Mouse (Mus musculus) kidney, embryonic 15.5 days (tissue): ENCODE data around the gene Tmem256. TPM values are rescaled to one million over a fixed set of nuclear protein-coding genes. Genes with fewer than 3 reads are reported as not detected.

Experiments
- ATAC-seq: fragments of 200-750 bp; cut with Nextera tagmentation; replicated peaks from 2 replicates; pipeline ENCODE4 v1.8.0; 2017; ENCODE audit warnings: moderate TSS enrichment; ENCODE audit not compliant: low FRiP score
- H3K27ac ChIP-seq: fragments of 300-500 bp; sonication (generic); 2 replicates; pipeline ENCODE4 v1.5.1; 2015; ENCODE audit warnings: mild to moderate bottlenecking, inconsistent platforms
- H3K27me3 ChIP-seq: fragments of 300-500 bp; sonication (generic); 2 replicates; pipeline ENCODE4 v1.6.1; 2015; ENCODE audit warnings: inconsistent platforms
- H3K36me3 ChIP-seq: fragments of 300-500 bp; sonication (generic); 2 replicates; pipeline ENCODE4 v1.6.1; 2015; ENCODE audit warnings: inconsistent platforms
- H3K4me1 ChIP-seq: fragments of 300-500 bp; sonication (generic); 2 replicates; pipeline ENCODE4 v1.6.1; 2015; ENCODE audit warnings: inconsistent platforms
- H3K4me2 ChIP-seq: fragments of 300-500 bp; sonication (generic); 2 replicates; pipeline ENCODE4 v1.6.1; 2015; ENCODE audit warnings: moderate library complexity, mild to moderate bottlenecking, inconsistent platforms
- H3K4me3 ChIP-seq: fragments of 300-500 bp; sonication (generic); replicated peaks from 2 replicates; pipeline ENCODE4 v1.5.1; 2015; ENCODE audit warnings: mild to moderate bottlenecking, inconsistent platforms
- H3K9ac ChIP-seq: fragments of 300-500 bp; sonication (generic); 2 replicates; pipeline ENCODE4 v1.6.1; 2015; ENCODE audit warnings: mild to moderate bottlenecking, inconsistent platforms
- H3K9me3 ChIP-seq: fragments of 300-500 bp; sonication (generic); replicated peaks from 2 replicates; pipeline ENCODE4 v1.6.1; 2016; ENCODE audit warnings: inconsistent platforms
- WGBS: fragments of 180-500 bp; shearing (Covaris S2); methylation state at CpG from one replicate; pipeline ENCODE4 v1.1.7; 2015; ENCODE audit warnings: mixed read lengths; 5-methylcytosine and 5-hydroxymethylcytosine counted together
- polyA plus RNA-seq: library from polyadenylated mRNA; unstranded; fragments of >200 nt; fragmentation: Nextera tagmentation; extraction: Ambion mirVana; gene quantifications from 2 replicates; pipeline ENCODE4 v1.2.1, GENCODE M21; 2015

Gene Tmem256
- polyA plus RNA-seq, 1 experiment from 2014 or later: 409 TPM

DNA sequence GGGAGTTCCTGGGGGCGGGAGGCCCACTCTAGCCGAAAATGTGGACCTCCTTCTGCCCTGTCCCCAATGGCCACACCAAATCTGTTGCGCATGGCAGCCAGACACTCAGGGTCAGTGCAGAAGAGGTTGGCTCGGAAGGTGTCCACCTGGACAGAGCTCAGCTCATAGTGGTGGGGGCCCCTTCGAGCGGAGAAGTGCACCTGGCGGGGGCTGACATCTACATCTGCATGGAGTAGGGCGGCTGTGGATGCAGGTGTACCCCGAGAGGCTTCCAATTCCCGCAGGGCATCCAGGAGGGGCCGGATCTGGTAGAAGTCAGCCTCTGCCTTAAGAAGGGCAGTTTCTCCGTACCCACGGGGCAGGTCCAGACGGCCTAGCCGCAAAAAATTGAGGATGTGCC is 41.4 kb downstream of the Tmem256 start:
- Histone ChIP-seq H3K27me3 (no peaks in the 10 kb centered on the region), H3K4me3 (peak overlapping the region; percentile 63), H3K27ac (peak overlapping the region; percentile 97), H3K9me3 (no peaks in the 10 kb centered on the region), H3K9ac (peak overlapping the region; percentile 69), H3K36me3 (no peaks in the 10 kb centered on the region), H3K4me1 (peaks cover 67% of the 10 kb centered on the region), H3K4me2 (peak overlapping the region; percentile 80)
- WGBS: 44% methylated on average over 15 of the region's 15 CpGs
- ATAC-seq: no peak

DNA sequence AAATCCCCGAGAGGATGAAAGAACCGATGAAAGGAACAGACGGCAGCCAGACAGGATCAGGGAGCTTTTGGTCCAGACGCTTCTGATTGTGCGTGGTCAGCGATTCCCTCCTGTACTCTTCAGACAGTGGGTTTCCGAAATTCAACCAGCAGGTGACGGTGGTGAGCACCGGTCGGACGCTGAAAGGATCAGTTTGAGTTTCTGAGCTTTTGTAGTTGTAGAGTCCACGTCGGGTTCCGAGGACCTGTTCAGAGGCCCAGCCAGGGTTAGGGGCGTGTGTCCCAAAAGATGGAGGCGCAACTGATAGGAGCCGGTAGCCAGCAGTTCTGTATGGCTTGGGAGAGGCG is 42.2 kb downstream of the Tmem256 start:
- Histone ChIP-seq H3K4me3 (peak overlapping the region; percentile 63), H3K27ac (peak overlapping the region; percentile 97), H3K4me2 (peak overlapping the region; percentile 80), H3K27me3 (no peaks in the 10 kb centered on the region), H3K9ac (peak overlapping the region; percentile 69), H3K4me1 (peaks cover 67% of the 10 kb centered on the region), H3K9me3 (no peaks in the 10 kb centered on the region), H3K36me3 (no peaks in the 10 kb centered on the region)
- ATAC-seq: no peak; the same call in 1 of the 2 replicates
- under 1% methylated on average over 18 of the region's 18 CpGs for WGBS

DNA sequence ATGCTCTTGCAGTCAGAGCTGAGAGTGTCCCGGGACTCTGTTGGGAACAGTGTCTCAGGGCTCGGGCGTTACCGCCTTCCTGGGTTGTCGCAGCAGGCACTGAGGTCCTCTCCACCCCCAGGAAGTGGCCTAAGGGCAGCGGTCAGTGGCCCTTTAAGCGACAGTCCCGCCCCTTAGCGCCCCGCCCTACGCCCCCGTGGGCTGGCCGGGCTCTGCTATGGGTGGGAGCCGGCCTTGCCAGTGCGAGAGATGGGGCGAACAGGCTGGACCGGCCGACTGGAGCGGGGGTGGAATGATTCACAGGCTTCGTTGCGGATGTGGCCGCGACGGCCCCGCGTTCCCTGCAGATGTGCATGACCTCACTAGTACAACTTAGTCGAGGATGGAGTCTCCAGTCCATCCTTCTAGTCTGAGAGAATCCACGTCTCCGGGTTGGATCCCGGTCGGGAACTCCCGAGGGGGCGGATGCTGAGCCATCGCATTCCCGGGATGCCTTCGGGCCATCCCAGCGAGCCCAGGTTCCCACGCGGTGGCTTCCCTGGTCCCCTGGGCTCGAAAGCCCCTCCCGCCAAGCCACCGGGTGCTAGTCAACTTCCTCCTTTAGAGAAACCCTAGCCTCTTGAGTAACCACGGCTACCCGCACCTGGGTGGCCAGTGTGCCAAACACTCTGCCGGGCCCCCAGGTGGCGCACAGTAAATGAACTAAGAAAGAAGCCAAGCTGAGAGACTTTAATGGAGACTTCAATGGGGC is 42.7 kb downstream of the Tmem256 start, which contains the start of gene Kctd11:
Gene Kctd11 (minus strand): TSS at position 554 of the 751 bp plus-strand sequence.
- Histone ChIP-seq H3K9ac (peak within 1 kb of the TSS; percentile 69), H3K9me3 (no peaks in the 10 kb centered on the region), H3K27ac (peak within 1 kb of the TSS; percentile 97), H3K4me1 (peaks cover 64% of the 10 kb centered on the region), H3K36me3 (no peaks in the 10 kb centered on the region), H3K4me2 (peak within 1 kb of the TSS; percentile 80), H3K27me3 (no peaks in the 10 kb centered on the region), H3K4me3 (peak within 1 kb of the TSS; percentile 63)
- ATAC-seq: peak; percentile 92
- WGBS: under 1% methylated on average over 46 of the region's 46 CpGs

DNA sequence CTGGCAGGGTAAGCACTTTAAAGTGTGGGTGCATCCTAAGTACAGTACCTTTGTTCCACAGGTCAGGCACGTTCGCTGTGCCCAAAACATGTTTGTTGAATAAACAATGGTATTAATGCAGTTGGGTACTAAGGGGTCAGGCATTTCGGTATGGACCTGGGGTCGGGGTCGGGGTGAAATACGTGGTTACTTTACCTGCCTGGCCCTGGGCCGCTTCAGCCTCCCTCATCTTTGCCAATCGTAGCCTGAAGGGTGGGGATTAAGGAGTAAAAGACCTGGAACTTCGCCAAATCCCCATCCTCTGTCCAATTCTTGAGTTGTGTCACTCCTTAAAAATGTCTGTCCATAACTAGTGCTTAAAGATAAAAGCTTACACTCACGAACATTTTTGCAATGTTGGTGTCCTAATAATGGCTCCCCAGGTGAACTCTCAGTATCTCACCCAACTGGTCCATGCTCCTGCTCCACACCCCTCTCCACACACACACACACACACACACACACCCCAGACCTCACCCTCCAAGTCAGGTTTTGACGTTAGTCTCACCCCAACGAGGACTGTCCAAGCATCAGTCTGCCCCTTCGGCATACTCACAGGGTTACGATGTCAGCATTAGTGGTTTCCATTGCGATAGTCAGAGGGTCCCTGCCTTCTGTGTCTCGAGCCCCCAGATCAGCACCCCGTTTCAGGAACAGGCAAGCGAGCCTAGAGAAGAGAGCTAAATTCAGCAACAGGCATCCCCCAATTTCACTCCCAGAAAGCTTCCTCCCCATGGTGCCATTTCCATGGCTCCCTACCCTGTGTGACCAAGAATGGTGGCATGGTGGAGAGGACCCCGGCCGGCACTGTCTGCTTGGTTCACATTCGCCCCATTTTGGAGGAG is 43.7 kb downstream of the Tmem256 start:
- Histone ChIP-seq H3K9me3 (no peaks in the 10 kb centered on the region), H3K4me3 (peak overlapping the region; percentile 63), H3K27me3 (no peaks in the 10 kb centered on the region), H3K27ac (peak overlapping the region; percentile 97), H3K9ac (peak overlapping the region; percentile 69), H3K36me3 (no peaks in the 10 kb centered on the region), H3K4me1 (peaks cover 55% of the 10 kb centered on the region), H3K4me2 (peak overlapping the region; percentile 80)
- ATAC-seq: no peak
- 55% methylated on average over 21 of the region's 21 CpGs for WGBS

DNA sequence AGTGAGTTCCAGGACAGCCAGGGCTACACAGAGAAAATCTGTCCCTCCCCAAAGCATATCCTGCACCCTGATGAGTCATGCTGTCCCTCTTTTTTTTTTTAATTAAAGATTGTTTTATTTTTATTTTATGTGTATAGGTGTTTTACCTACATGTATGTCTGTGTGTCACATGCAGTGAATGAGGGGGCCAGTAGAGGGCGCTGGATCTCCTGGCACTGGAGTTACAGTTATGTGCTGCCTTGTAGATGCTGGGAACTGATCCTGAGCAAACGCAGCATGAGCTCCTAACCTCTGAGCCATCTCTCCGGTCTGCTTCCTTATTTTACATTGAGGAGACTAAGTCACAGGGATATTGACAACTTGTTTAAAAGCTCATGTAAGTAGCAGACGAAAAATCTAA is 44.8 kb downstream of the Tmem256 start:
- peaks cover 45% of the 10 kb centered on the region for H3K4me1 ChIP-seq
- no peak overlapping the region for H3K4me2 ChIP-seq
- H3K27me3 ChIP-seq: no peaks in the 10 kb centered on the region
- H3K27ac ChIP-seq: no peak overlapping the region
- no peaks in the 10 kb centered on the region for H3K36me3 ChIP-seq
- no peaks in the 10 kb centered on the region for H3K9me3 ChIP-seq
- ATAC-seq: no peak
- no peak overlapping the region for H3K4me3 ChIP-seq
- WGBS: 68% methylated on average over 4 of the region's 4 CpGs
- H3K9ac ChIP-seq: no peak overlapping the region

DNA sequence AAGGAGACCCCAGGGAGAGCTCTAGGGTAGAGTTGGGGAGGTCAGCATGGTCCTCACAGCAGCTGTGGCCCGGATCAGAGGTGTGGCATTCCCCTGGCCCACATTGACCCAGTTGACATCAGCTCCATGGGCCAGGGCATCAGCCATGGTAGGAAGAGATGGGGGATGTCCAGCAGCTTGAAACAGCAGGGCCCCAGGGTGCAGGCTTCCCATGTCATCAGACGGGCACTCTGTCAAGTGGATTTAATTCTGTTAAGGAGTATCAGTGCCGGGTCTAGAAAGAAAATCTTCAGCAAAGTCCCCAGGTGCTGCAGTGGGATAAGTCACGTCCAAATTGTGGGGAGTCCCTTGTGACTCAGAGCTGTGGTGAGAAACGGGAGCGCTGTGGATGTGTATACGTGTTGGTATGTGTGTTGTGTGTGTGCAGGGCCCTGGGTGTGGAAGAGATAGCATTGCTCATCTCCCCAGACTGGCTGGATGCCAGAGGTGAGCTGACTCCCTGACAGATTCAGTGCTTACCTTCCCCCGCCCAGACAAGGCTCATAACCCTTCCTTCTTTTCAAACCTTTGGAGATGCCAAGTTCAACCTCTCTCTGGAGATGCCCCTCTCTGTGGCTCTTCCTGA is 45.3 kb downstream of the Tmem256 start:
- Histone ChIP-seq H3K27me3 (no peaks in the 10 kb centered on the region), H3K9ac (no peak overlapping the region), H3K36me3 (no peaks in the 10 kb centered on the region), H3K9me3 (no peaks in the 10 kb centered on the region), H3K4me2 (no peak overlapping the region), H3K4me3 (no peak overlapping the region), H3K27ac (peak overlapping the region; percentile 32; the same call in 1 of the 2 replicates), H3K4me1 (peaks cover 40% of the 10 kb centered on the region)
- WGBS: 87% methylated on average over 8 of the region's 8 CpGs
- ATAC-seq: no peak

DNA sequence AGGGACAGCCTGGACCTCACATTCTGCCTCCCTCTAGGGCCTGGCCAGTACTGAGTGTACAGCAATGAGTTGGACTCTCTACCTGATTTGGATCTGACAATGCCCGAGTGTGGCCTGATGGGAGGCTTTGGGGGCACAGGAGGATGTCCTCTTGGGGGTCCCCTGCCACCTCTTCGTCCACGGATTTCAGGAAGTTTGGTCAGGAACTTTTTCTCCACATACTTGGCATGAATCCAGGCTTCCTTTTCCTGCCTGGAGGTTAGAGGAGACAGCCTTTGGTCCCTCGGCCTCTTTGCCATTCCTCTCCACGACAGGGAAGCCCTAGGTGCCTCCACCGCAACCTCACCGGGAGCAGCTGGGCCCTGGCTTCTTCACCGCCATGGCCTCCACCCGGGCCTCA is 45.9 kb downstream of the Tmem256 start:
- H3K27ac ChIP-seq: peak overlapping the region; percentile 39; the same call in 1 of the 2 replicates
- no peaks in the 10 kb centered on the region for H3K36me3 ChIP-seq
- H3K9ac ChIP-seq: no peak overlapping the region
- H3K4me1 ChIP-seq: peaks cover 34% of the 10 kb centered on the region
- H3K27me3 ChIP-seq: no peaks in the 10 kb centered on the region
- ATAC-seq: no peak
- 0 out of 2 replicates have a peak overlapping the region, but pooled peaks have one; percentile 3 for H3K4me3 ChIP-seq
- 48% methylated on average over 9 of the region's 9 CpGs for WGBS
- H3K4me2 ChIP-seq: 0 out of 2 replicates have a peak overlapping the region, but pooled peaks have one; percentile 22
- H3K9me3 ChIP-seq: no peaks in the 10 kb centered on the region

DNA sequence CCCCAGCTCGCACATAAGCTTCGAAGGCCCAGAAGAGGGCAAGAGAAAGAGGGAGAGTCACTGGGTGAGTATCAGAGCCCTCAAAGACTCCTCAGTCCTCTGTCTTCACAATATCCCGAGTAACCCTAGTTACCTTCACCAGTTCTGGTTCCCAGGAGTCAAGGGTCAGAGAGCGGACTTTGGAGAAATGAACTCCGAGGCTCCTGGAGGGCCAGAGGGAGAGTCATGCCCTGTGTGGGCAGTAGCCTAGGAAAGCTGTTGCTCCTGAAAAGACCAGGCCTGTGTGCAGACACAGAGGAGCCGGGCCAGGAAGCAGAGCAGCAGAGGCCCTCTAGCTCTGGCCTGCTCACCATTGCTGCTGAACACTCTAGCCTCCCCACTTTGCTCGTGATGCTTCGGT is 46.3 kb downstream of the Tmem256 start:
- ATAC-seq: no peak
- no peak overlapping the region for H3K9ac ChIP-seq
- no peaks in the 10 kb centered on the region for H3K27me3 ChIP-seq
- H3K4me2 ChIP-seq: 0 out of 2 replicates have a peak overlapping the region, but pooled peaks have one; percentile 22
- H3K4me1 ChIP-seq: peaks cover 29% of the 10 kb centered on the region
- no peaks in the 10 kb centered on the region for H3K9me3 ChIP-seq
- no peaks in the 10 kb centered on the region for H3K36me3 ChIP-seq
- WGBS: 69% methylated on average over 8 of the region's 8 CpGs
- H3K27ac ChIP-seq: peak overlapping the region; percentile 39; the same call in 1 of the 2 replicates
- H3K4me3 ChIP-seq: 0 out of 2 replicates have a peak overlapping the region, but pooled peaks have one; percentile 3

DNA sequence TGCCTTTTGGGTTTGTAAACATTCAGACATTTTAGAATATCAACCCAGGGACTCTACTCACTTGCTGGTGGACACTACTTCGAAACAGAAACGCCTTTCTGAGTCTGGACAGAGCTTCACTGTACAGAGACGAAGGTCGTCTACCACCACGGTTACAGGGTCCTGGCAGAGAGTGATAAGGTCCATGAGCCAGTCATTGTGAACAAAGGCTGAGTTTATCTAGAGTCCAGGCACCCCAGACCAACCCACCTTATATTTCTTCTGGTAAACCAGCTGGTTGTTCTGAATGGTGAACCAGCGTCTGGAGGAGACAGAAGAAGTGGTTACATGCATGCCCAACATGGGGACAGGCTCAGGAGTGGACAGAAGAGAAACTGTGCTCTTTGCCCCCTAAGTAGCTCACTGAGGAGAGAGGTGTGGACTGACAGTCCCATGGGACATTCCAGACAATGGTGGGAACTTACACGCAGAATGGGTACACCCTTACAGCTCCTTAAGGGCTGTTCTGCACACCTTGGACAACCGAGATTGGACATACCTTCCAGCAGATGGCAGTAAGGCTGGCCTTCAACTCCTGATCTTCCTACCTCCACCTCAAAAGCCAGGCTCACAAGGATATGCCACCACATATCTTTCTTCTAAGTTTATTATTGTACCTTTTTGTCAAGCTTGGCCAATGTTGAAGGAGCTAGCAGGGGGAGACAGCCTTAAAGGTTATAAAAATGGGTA is 48.8 kb downstream of the Tmem256 start:
- Histone ChIP-seq H3K4me1 (peaks cover 14% of the 10 kb centered on the region), H3K36me3 (no peaks in the 10 kb centered on the region), H3K9ac (no peak overlapping the region), H3K27ac (no peak overlapping the region), H3K4me2 (no peak overlapping the region), H3K4me3 (no peak overlapping the region), H3K9me3 (no peaks in the 10 kb centered on the region), H3K27me3 (no peaks in the 10 kb centered on the region)
- 64% methylated on average over 8 of the region's 8 CpGs for WGBS
- ATAC-seq: no peak
